Mouse (Mus musculus): Measurements from ENCODE around the gene Bcl9l. TPM values are rescaled to one million over a fixed set of nuclear protein-coding genes. Genes with fewer than 3 reads are reported as not detected.

Gene Bcl9l
- polyA plus RNA-seq, 1 experiment from 2014 or later: 11.1 TPM

DNA sequence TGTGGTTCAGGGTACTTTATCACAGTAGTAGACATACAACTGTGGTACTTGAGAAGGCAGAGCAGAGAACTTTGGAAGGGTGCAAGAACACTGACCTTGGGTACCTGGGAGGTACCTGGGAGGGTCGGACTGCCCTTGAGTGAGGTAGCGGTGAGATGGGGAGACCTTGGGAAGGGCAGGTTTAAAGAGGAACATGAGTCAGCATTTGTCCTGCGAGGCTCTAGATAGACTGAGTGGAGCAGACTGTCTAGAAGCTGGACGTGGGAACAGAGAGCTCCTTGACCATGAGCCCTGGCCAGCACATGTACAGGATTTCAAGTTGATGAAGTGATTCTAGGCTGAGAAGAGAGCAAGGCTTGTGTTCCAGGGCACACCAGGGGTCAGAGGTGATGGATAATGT lies 59.7 kb downstream of the Bcl9l start:
- 56% methylated on average over 4 of the region's 4 CpGs for WGBS
- no peaks in the 10 kb centered on the region for H3K27me3 ChIP-seq (ENCODE audit: control insufficient read depth, insufficient read depth, low read length)
- ATAC-seq (replicated peaks; ENCODE audit: extremely low read depth, insufficient read depth, low FRiP score): no peak
- H3K4me3 ChIP-seq (ENCODE audit: low read length): no peak overlapping the region
- H3K36me3 ChIP-seq (ENCODE audit: control insufficient read depth, insufficient read depth): no peaks in the 10 kb centered on the region
- H3K4me2 ChIP-seq (ENCODE audit: low read depth, low read length): no peak overlapping the region
- no peak overlapping the region for H3K27ac ChIP-seq (ENCODE audit: low read length)
- no peaks in the 10 kb centered on the region for H3K9me3 ChIP-seq (replicated peaks; ENCODE audit: control insufficient read depth, low read length)
- H3K9ac ChIP-seq (ENCODE audit: low read length): no peak overlapping the region
- peaks cover 2% of the 10 kb centered on the region; the same call in 1 of the 2 replicates for H3K4me1 ChIP-seq (ENCODE audit: control insufficient read depth, insufficient read depth, low read length)

DNA sequence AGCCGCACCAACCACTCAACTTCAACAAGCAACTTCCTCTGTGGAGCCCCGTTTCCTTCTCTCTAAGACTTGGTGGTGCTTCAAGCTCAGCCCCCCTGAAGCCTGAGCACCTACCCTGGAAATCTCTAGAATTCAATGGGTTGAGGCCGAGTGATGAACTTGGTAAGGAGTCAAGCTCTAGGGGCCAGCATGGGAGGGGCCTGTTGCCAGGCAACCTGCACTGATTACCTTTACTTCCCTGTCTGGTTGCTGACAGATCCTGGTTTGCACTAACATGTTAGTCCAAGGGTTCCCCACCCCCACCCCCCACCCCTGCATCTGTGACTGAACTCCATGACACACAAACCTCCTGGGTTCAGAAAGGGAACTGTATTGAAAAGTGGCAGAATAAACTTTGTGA lies 62.4 kb downstream of the Bcl9l start:
- 0 out of 2 replicates have a peak, but pooled peaks cover 4% of the 10 kb centered on the region for H3K9me3 ChIP-seq (replicated peaks; ENCODE audit: control insufficient read depth, low read length)
- H3K4me2 ChIP-seq (ENCODE audit: low read depth, low read length): no peak overlapping the region
- 65% methylated on average over 3 of the region's 3 CpGs for WGBS
- no peaks in the 10 kb centered on the region for H3K27me3 ChIP-seq (ENCODE audit: control insufficient read depth, insufficient read depth, low read length)
- ATAC-seq (replicated peaks; ENCODE audit: extremely low read depth, insufficient read depth, low FRiP score): no peak
- H3K4me3 ChIP-seq (ENCODE audit: low read length): no peak overlapping the region
- no peaks in the 10 kb centered on the region for H3K36me3 ChIP-seq (ENCODE audit: control insufficient read depth, insufficient read depth)
- H3K9ac ChIP-seq (ENCODE audit: low read length): no peak overlapping the region
- H3K4me1 ChIP-seq (ENCODE audit: control insufficient read depth, insufficient read depth, low read length): no peaks in the 10 kb centered on the region
- H3K27ac ChIP-seq (ENCODE audit: low read length): no peak overlapping the region

- Histone ChIP-seq H3K36me3 (ENCODE audit: control insufficient read depth, insufficient read depth) (no peaks in the 10 kb centered on the region), H3K27ac (ENCODE audit: low read length) (no peak overlapping the region), H3K9me3 (replicated peaks; ENCODE audit: control insufficient read depth, low read length) (0 out of 2 replicates have a peak, but pooled peaks cover 4% of the 10 kb centered on the region), H3K4me1 (ENCODE audit: control insufficient read depth, insufficient read depth, low read length) (0 out of 2 replicates have a peak, but pooled peaks cover 2% of the 10 kb centered on the region), H3K4me3 (ENCODE audit: low read length) (no peak overlapping the region), H3K4me2 (ENCODE audit: low read depth, low read length) (no peak overlapping the region), H3K9ac (ENCODE audit: low read length) (no peak overlapping the region), H3K27me3 (ENCODE audit: control insufficient read depth, insufficient read depth, low read length) (no peaks in the 10 kb centered on the region)
- WGBS: 87% methylated on average over 8 of the region's 8 CpGs
- no peak for ATAC-seq (replicated peaks; ENCODE audit: extremely low read depth, insufficient read depth, low FRiP score)
These were observed 66.0 kb downstream of the Bcl9l start for GRCm38 (mm10) chr9:44548412-44549152.

GRCm38 (mm10) chr9:44551138-44551537 lies 68.5 kb downstream of the Bcl9l start:
- Histone ChIP-seq H3K36me3 (ENCODE audit: control insufficient read depth, insufficient read depth) (no peaks in the 10 kb centered on the region), H3K27me3 (ENCODE audit: control insufficient read depth, insufficient read depth, low read length) (no peaks in the 10 kb centered on the region), H3K4me1 (ENCODE audit: control insufficient read depth, insufficient read depth, low read length) (0 out of 2 replicates have a peak, but pooled peaks cover 2% of the 10 kb centered on the region), H3K9ac (ENCODE audit: low read length) (no peak overlapping the region), H3K4me3 (ENCODE audit: low read length) (no peak overlapping the region), H3K9me3 (replicated peaks; ENCODE audit: control insufficient read depth, low read length) (0 out of 2 replicates have a peak, but pooled peaks cover 4% of the 10 kb centered on the region), H3K27ac (ENCODE audit: low read length) (no peak overlapping the region), H3K4me2 (ENCODE audit: low read depth, low read length) (no peak overlapping the region)
- no peak for ATAC-seq (replicated peaks; ENCODE audit: extremely low read depth, insufficient read depth, low FRiP score)
- WGBS: 78% methylated on average over 10 of the region's 10 CpGs

DNA sequence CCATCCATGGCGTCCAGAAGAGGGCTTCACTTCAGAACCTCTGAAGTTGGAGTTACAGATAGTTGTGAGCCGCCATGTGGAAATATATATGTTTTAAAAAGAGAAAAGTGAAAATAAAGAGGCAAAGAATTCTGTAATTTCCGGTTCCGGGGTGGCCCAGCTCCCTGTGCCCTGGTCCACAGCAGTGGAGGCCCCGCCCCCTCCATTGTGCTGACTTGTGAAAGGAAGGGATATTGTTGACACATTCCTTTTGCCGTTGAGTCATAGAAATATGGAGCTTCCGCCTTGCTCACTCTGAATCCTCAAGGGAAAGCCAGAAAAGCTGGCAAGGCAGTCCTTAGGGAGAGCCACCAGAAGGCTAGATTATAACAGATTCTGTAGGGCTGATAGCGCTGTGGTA lies 69.5 kb downstream of the Bcl9l start:
- no peak overlapping the region for H3K9ac ChIP-seq (ENCODE audit: low read length)
- no peaks in the 10 kb centered on the region for H3K36me3 ChIP-seq (ENCODE audit: control insufficient read depth, insufficient read depth)
- WGBS: 58% methylated on average over 8 of the region's 8 CpGs

More for the DNA sequence above, 69.5 kb downstream of the Bcl9l start:
- ATAC-seq (replicated peaks; ENCODE audit: extremely low read depth, insufficient read depth, low FRiP score): no peak
- H3K4me3 ChIP-seq (ENCODE audit: low read length): no peak overlapping the region
- H3K27me3 ChIP-seq (ENCODE audit: control insufficient read depth, insufficient read depth, low read length): no peaks in the 10 kb centered on the region
- no peak overlapping the region for H3K4me2 ChIP-seq (ENCODE audit: low read depth, low read length)
- H3K27ac ChIP-seq (ENCODE audit: low read length): no peak overlapping the region
- 0 out of 2 replicates have a peak, but pooled peaks cover 2% of the 10 kb centered on the region for H3K4me1 ChIP-seq (ENCODE audit: control insufficient read depth, insufficient read depth, low read length)
- H3K9me3 ChIP-seq (replicated peaks; ENCODE audit: control insufficient read depth, low read length): 0 out of 2 replicates have a peak, but pooled peaks cover 4% of the 10 kb centered on the region

Other genes with a start within 250 kb of the Bcl9l start
- 12.6 and 13.0 TPM in 2 replicates for gene Cbl, start 248.8 kb upstream of the Bcl9l start, polyA plus RNA-seq (2015; fragmentation: Nextera tagmentation; extraction: Ambion mirVana)
- 0.88 and 2.5 TPM in 2 replicates for gene Ccdc153, start 242.1 kb upstream of the Bcl9l start, polyA plus RNA-seq (2015; fragmentation: Nextera tagmentation; extraction: Ambion mirVana)
- 0.06 and 0.07 TPM in 2 replicates for gene Pdzd3, start 231.4 kb upstream of the Bcl9l start, polyA plus RNA-seq (2015; fragmentation: Nextera tagmentation; extraction: Ambion mirVana)
- gene Nlrx1, start 214.2 kb upstream of the Bcl9l start, polyA plus RNA-seq (2015; fragmentation: Nextera tagmentation; extraction: Ambion mirVana): 7.3 and 7.9 TPM in 2 replicates
- 1.9 and 2.5 TPM in 2 replicates for gene Abcg4, start 194.2 kb upstream of the Bcl9l start, polyA plus RNA-seq (2015; fragmentation: Nextera tagmentation; extraction: Ambion mirVana)
- gene Hinfp, start 177.2 kb upstream of the Bcl9l start, polyA plus RNA-seq (2015; fragmentation: Nextera tagmentation; extraction: Ambion mirVana): 15.8 and 18.7 TPM in 2 replicates
- gene C2cd2l, start 162.5 kb upstream of the Bcl9l start, polyA plus RNA-seq (2015; fragmentation: Nextera tagmentation; extraction: Ambion mirVana): 8.2 and 8.6 TPM in 2 replicates
- 28.5 and 33.7 TPM in 2 replicates for gene Dpagt1, start 156.8 kb upstream of the Bcl9l start, polyA plus RNA-seq (2015; fragmentation: Nextera tagmentation; extraction: Ambion mirVana)
- 179 and 186 TPM in 2 replicates for gene H2afx, start 148.1 kb upstream of the Bcl9l start, polyA plus RNA-seq (2015; fragmentation: Nextera tagmentation; extraction: Ambion mirVana)
- 97.2 and 102 TPM in 2 replicates for gene Hmbs, start 138.6 kb upstream of the Bcl9l start, polyA plus RNA-seq (2015; fragmentation: Nextera tagmentation; extraction: Ambion mirVana)
- gene Vps11, start 121.2 kb upstream of the Bcl9l start, polyA plus RNA-seq (2015; fragmentation: Nextera tagmentation; extraction: Ambion mirVana): 20.9 and 23.1 TPM in 2 replicates
- 14.6 and 18.0 TPM in 2 replicates for gene Hyou1, start 103.3 kb upstream of the Bcl9l start, polyA plus RNA-seq (2015; fragmentation: Nextera tagmentation; extraction: Ambion mirVana)
- 37.8 and 42.0 TPM in 2 replicates for gene Slc37a4, start 86.0 kb upstream of the Bcl9l start, polyA plus RNA-seq (2015; fragmentation: Nextera tagmentation; extraction: Ambion mirVana)
- gene Rps25, start 75.7 kb upstream of the Bcl9l start, polyA plus RNA-seq (2015; fragmentation: Nextera tagmentation; extraction: Ambion mirVana): 862 and 919 TPM in 2 replicates
- 84.4 and 90.3 TPM in 2 replicates for gene Trappc4, start 75.2 kb upstream of the Bcl9l start, polyA plus RNA-seq (2015; fragmentation: Nextera tagmentation; extraction: Ambion mirVana)
- 21.3 and 23.5 TPM in 2 replicates for gene Ccdc84, start 64.3 kb upstream of the Bcl9l start, polyA plus RNA-seq (2015; fragmentation: Nextera tagmentation; extraction: Ambion mirVana)
- not detected in 2 replicates for gene Foxr1, start 41.7 kb upstream of the Bcl9l start, polyA plus RNA-seq (2015; fragmentation: Nextera tagmentation; extraction: Ambion mirVana)
- gene Upk2, start 27.8 kb upstream of the Bcl9l start, polyA plus RNA-seq (2015; fragmentation: Nextera tagmentation; extraction: Ambion mirVana): 0.50 TPM in 1 of 2 replicates, not detected in the other
- gene Cxcr5, start 79.1 kb downstream of the Bcl9l start, polyA plus RNA-seq (2015; fragmentation: Nextera tagmentation; extraction: Ambion mirVana): 0.17 and 0.35 TPM in 2 replicates
- gene Ddx6, start 122.1 kb downstream of the Bcl9l start, polyA plus RNA-seq (2015; fragmentation: Nextera tagmentation; extraction: Ambion mirVana): 9.2 and 10.5 TPM in 2 replicates
- gene Treh, start 190.4 kb downstream of the Bcl9l start, polyA plus RNA-seq (2015; fragmentation: Nextera tagmentation; extraction: Ambion mirVana): 0.07 TPM in 1 of 2 replicates, not detected in the other

Measured in heart, embryonic 16.5 days (tissue).